Mouse (Mus musculus) kidney, adult 2 months (tissue): ENCODE measurements around the gene Pard6b. TPM values are rescaled to one million over a fixed set of nuclear protein-coding genes. Genes with fewer than 3 reads are reported as not detected.
"Not testable (repeated sequence)": the region's sequence is repeated elsewhere in the genome, so short reads cannot be mapped to it uniquely, and the experiment has no call there.

Experiments
- DNase-seq: peaks from one replicate; pipeline ENCODE4 v3.0.0; 2021
- H3K27ac ChIP-seq: fragments of 200-500 bp; 2 replicates; pipeline ENCODE4 v1.5.1; 2012; ENCODE audit warnings: low read depth, low read length, control low read depth, inconsistent platforms; ENCODE audit not compliant: insufficient read depth
- H3K27me3 ChIP-seq: fragments of 200-500 bp; replicated peaks from 2 replicates; pipeline ENCODE4 v1.6.1; 2012; ENCODE audit warnings: mild to moderate bottlenecking, moderate library complexity, low read length, inconsistent platforms; ENCODE audit not compliant: control insufficient read depth, insufficient read depth
- H3K36me3 ChIP-seq: fragments of 200-500 bp; 2 replicates; pipeline ENCODE4 v1.6.1; 2012; ENCODE audit warnings: mild to moderate bottlenecking, moderate library complexity, low read length, inconsistent platforms; ENCODE audit not compliant: control insufficient read depth, insufficient read depth
- H3K4me1 ChIP-seq: fragments of 200-500 bp; 2 replicates; pipeline ENCODE4 v1.6.1; 2011; ENCODE audit warnings: low read length; ENCODE audit not compliant: control insufficient read depth, insufficient read depth
- H3K4me3 ChIP-seq: fragments of 200-500 bp; 2 replicates; pipeline ENCODE4 v1.5.1; 2011; ENCODE audit warnings: mild to moderate bottlenecking, low read depth, low read length, control low read depth; ENCODE audit not compliant: insufficient read depth
- CTCF ChIP-seq: fragments of 200-500 bp; conservative IDR thresholded peaks from 2 replicates; pipeline ENCODE4 v1.5.1; 2011; ENCODE audit warnings: low read depth, mild to moderate bottlenecking, control low read depth, low read length, moderate library complexity, mixed read lengths; ENCODE audit not compliant: insufficient read depth, insufficient read length
- POLR2A ChIP-seq: fragments of 200-500 bp; IDR thresholded peaks from one replicate; pipeline ENCODE4 v1.6.1; 2011; ENCODE audit warnings: low read depth, low read length, control low read depth
- WGBS: fragments of 180-500 bp; shearing (Covaris S2); methylation state at CpG from one replicate; pipeline ENCODE4 v1.1.7; 2018; 5-methylcytosine and 5-hydroxymethylcytosine counted together
- polyA plus RNA-seq: library from polyadenylated mRNA; depleted of rRNA; stranded (reverse); fragments of >200 nt; gene quantifications from 2 replicates; pipeline ENCODE4 v1.2.3, GENCODE M21; 2012

Gene Pard6b
- polyA plus RNA-seq, 1 experiment: 44.4 TPM

DNA sequence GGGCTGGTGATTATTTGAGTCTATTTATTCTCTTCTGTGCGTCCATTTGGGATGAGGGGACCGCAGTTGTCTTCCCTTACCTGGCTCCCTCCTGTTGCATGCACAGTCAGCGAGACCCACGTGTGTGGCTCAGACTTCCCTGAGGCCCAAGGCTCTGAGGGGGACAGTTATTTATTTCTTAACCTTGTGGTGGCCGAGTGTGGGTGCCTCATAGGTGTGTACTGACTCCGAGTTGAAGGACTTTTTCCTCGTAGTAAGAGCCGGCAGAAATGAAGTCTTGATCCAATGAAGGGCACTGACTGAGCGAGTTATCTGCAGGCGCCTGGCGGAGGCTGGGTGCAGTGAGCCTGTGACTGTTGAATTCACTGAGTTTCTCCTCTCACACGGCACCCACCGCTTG lies 19.2 kb downstream of the Pard6b start:
- H3K27ac ChIP-seq: no peak overlapping the region
- TF ChIP-seq POLR2A (no peak), CTCF (no peak)
- peaks cover 33% of the 10 kb centered on the region for H3K4me1 ChIP-seq
- WGBS: 63% methylated on average over 13 of the region's 13 CpGs
- no peaks in the 10 kb centered on the region; the same call in 1 of the 2 replicates for H3K36me3 ChIP-seq
- H3K27me3 ChIP-seq: no peaks in the 10 kb centered on the region
- DNase-seq: peak; percentile 40
- H3K4me3 ChIP-seq: no peak overlapping the region

DNA sequence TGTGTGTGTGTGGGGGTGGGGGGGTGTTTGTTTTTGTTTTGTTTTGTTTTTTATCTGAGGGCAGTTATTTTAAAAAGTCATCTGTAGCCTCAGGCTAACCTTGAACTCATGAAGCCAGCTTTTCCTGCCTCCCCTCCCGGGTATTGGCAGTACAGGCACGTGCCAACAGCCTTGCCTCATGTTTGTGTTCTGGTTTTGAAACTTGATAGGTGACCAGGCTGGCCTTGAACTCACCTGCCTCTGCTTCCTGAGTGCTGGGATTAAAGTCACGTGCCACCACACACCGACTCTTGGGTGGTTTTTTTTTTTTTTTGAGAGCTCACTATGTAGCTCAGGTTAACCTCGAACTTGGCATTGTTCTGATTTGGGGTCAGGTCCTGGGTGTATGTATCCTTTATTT lies 21.0 kb downstream of the Pard6b start:
- DNase-seq: peak; percentile 42
- TF ChIP-seq CTCF (no peak), POLR2A (no peak)
- H3K4me3 ChIP-seq: no peak overlapping the region
- peaks cover 16% of the 10 kb centered on the region for H3K4me1 ChIP-seq
- WGBS: 49% methylated on average over 5 of the region's 5 CpGs
- no peaks in the 10 kb centered on the region for H3K27me3 ChIP-seq
- no peaks in the 10 kb centered on the region; the same call in 1 of the 2 replicates for H3K36me3 ChIP-seq
- peak overlapping the region; percentile 50; the same call in 1 of the 2 replicates for H3K27ac ChIP-seq

DNA sequence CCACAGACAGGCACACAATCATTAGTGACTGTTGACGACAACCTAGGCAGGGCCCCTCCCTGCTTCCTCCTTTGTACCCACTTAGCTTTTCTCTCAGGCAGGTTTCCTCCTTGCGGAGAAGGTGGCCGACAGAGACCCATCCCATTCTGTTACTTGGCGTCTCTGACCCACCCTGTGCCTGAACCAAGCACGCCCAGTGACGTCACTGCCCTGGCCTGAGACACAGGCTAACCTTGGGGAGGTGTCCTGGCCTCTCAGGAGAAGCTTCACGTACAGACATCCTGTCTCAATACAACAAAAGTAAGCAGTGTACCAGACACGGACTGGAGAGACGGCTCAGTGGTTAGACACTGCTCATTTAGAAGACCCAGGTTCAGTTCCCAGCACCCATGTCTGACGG lies 22.5 kb downstream of the Pard6b start:
- 88% methylated on average over 10 of the region's 10 CpGs for WGBS
- Histone ChIP-seq H3K4me3 (no peak overlapping the region), H3K27me3 (no peaks in the 10 kb centered on the region), H3K27ac (peak overlapping the region; percentile 83), H3K36me3 (no peaks in the 10 kb centered on the region; the same call in 1 of the 2 replicates), H3K4me1 (peaks cover 11% of the 10 kb centered on the region; the same call in 1 of the 2 replicates)
- TF ChIP-seq CTCF: no peak
- no peak for DNase-seq

DNA sequence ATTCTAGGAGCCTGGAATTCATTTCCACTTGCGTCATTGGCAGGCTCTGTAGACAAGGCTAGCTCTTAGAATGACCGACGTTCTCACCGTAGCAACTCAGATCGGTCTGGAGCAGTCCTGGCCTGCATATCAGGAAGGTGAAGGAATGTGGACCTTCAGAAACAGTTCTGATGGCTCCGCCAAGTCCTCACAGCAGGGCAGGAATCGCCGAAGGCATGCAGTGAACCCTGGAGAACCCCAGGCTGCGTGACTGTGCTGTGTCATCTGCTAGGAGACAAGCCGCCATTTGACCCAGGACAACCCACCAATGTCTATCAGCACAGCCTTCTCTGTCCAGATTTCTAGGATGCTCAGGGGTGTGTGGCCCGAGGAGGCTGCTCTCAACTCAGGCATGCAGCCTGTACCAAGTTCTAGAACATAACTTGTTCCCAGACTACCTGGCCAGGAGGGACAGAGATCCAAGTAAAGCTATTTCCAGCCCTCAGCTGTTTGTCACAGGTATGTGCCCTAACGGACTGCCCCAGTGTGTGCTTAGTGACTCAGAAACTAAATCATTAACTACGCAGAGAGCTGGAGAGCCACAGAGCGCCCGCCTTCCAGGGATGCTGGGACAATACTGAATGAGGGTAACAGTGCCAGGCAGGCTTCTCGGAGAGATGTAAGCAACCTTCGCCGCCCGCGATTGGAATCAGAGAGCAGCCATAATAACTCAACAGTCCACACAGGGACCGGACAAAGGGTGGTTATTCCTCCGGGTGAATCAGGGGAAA lies 23.8 kb downstream of the Pard6b start:
- peak; percentile 94 for DNase-seq
- H3K36me3 ChIP-seq: no peaks in the 10 kb centered on the region
- 31% methylated on average over 22 of the region's 22 CpGs for WGBS
- H3K4me1 ChIP-seq: peaks cover 11% of the 10 kb centered on the region; the same call in 1 of the 2 replicates
- no peaks in the 10 kb centered on the region for H3K27me3 ChIP-seq
- TF ChIP-seq CTCF: no peak
- no peak for TF ChIP-seq POLR2A
- H3K27ac ChIP-seq: peak overlapping the region; percentile 83
- H3K4me3 ChIP-seq: no peak overlapping the region

DNA sequence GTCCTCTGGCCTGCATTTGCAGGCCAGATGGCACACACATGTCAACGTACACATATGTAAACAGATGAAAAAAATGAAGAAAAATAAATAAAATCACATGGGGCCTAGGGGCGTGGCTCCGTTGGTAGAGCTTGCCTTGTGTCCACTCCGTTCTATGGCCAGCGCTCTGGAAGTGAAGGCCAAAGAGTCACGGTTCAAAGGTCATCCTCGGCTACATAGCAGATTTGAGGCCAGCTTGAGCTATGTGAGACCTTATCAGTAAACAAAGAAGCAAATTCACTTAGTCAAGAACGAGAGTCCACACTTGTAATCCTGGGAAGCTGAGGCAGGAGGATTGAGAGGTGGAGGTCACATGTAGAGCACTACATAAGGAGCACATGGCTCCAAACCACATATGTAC lies 24.5 kb downstream of the Pard6b start:
- WGBS: 47% methylated on average over 8 of the region's 8 CpGs
- TF ChIP-seq CTCF (no peak), POLR2A (no peak)
- Histone ChIP-seq H3K4me1 (peaks cover 11% of the 10 kb centered on the region; the same call in 1 of the 2 replicates), H3K27ac (peak overlapping the region; percentile 48), H3K4me3 (no peak overlapping the region), H3K36me3 (no peaks in the 10 kb centered on the region), H3K27me3 (no peaks in the 10 kb centered on the region)
- DNase-seq: peak; percentile 84

DNA sequence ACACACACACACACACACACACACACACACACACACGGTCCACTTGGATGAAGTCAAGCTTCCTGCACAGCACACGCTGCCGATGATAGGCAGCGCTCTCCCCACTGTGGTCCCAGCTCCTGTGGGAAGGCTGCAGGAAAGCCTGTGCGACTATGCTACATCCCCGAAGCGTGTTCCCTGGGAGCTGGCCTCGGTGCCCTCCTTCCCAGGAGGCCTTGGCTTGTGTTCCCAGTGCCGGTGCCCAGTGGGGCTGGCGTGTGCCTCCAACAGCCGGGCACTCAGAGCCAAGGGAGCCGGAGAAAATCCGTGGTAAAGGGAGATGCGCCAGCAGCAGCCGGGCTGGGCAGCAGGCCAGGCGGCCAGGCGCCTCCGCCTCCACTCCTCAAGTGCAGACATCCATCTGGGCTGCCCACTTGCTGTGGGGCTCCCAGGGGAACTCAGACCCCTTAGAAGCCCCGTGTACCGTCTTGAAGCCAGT lies 25.9 kb downstream of the Pard6b start:
- peak overlapping the region; percentile 40; the same call in 1 of the 2 replicates for H3K27ac ChIP-seq
- peak; percentile 92 for DNase-seq
- 31% methylated on average over 20 of the region's 20 CpGs for WGBS
- H3K27me3 ChIP-seq: no peaks in the 10 kb centered on the region
- no peak for TF ChIP-seq CTCF
- no peak for TF ChIP-seq POLR2A
- no peaks in the 10 kb centered on the region for H3K36me3 ChIP-seq
- H3K4me3 ChIP-seq: no peak overlapping the region
- H3K4me1 ChIP-seq: peaks cover 11% of the 10 kb centered on the region; the same call in 1 of the 2 replicates

DNA sequence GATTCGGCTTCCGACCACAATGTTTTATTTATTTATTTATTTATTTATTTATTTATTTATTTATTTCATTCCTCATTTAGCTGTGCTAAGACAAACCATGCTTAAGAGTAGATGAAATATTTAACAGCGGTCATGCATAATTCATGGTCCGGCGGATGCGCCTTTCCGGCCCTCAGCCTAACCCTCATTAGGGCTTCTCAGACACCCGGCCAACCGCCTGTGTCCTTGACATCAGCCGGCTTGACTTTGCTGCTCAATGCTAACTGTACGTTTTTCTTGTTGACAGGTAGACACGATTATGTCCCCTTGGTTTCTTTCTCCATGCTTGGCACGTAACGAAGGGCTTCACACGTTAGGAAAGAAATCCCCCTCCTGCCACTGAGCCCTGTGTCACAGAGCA lies 26.6 kb downstream of the Pard6b start:
- WGBS: 50% methylated on average over 15 of the region's 15 CpGs
- Histone ChIP-seq H3K27me3 (no peaks in the 10 kb centered on the region), H3K36me3 (no peaks in the 10 kb centered on the region), H3K4me1 (peaks cover 11% of the 10 kb centered on the region; the same call in 1 of the 2 replicates), H3K4me3 (no peak overlapping the region), H3K27ac (peak overlapping the region; percentile 37; the same call in 1 of the 2 replicates)
- peak; percentile 73 for DNase-seq
- TF ChIP-seq POLR2A (no peak), CTCF (no peak)

DNA sequence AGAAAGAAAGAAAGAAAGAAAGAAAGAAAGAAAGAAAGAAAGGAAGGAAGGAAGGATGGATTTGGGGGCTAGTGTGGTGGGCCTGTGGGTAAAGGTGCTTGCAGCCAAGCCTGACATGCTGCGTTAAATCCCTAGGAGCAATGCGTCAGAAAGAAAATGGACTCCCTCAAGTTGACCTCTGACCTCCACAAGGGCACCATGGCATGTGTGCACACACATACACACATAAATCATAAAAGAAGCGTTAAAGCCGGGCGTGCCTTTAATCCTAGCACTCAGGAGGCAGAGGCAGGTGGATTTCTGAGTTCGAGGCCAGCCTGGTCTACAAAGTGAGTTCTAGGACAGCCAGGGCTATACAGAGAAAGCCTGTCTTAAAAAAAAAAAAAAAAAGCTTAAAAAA lies 27.1 kb downstream of the Pard6b start:
- H3K4me3 ChIP-seq, H3K27ac ChIP-seq, H3K36me3 ChIP-seq, H3K27me3 ChIP-seq, DNase-seq: not testable (repeated sequence)
- whole genome bisulfite sequencing: 82% methylated on average over 6 of the region's 6 CpGs
- peaks cover 11% of the 10 kb centered on the region; the same call in 1 of the 2 replicates for H3K4me1 ChIP-seq
